Mouse (Mus musculus): Measurements from ENCODE around the gene Mtmr12. TPM values are rescaled to one million over a fixed set of nuclear protein-coding genes. Genes with fewer than 3 reads are reported as not detected.
A peak's percentile ranks its signal among the peaks of the same experiment; 100 is the strongest.

The Mtmr12 gene
- total RNA-seq, 2 experiments from 2014 or later: 15.1 to 24.7 TPM

- no peak for ATAC-seq (replicated peaks; ENCODE audit: low FRiP score, poor library complexity, severe bottlenecking)
These were observed 61.6 kb downstream of the Mtmr12 start for GRCm38 (mm10) chr15:12266460-12266859.

- 0 out of 2 replicates have a peak, but pooled peaks have one; percentile 39 for ATAC-seq (replicated peaks; ENCODE audit: low FRiP score, poor library complexity, severe bottlenecking)
These were observed 63.2 kb downstream of the Mtmr12 start for GRCm38 (mm10) chr15:12268021-12268420.

GRCm38 (mm10) chr15:12271340-12271739, 66.5 kb downstream of the Mtmr12 start:
- ATAC-seq (replicated peaks; ENCODE audit: low FRiP score, poor library complexity, severe bottlenecking): 0 out of 2 replicates have a peak, but pooled peaks have one; percentile 32

- ATAC-seq (replicated peaks; ENCODE audit: low FRiP score, poor library complexity, severe bottlenecking): no peak
These were observed 68.7 kb downstream of the Mtmr12 start for GRCm38 (mm10) chr15:12273325-12274052.

GRCm38 (mm10) chr15:12274053-12274769, 69.4 kb downstream of the Mtmr12 start:
- no peak for ATAC-seq (replicated peaks; ENCODE audit: low FRiP score, poor library complexity, severe bottlenecking)

- no peak for ATAC-seq (replicated peaks; ENCODE audit: low FRiP score, poor library complexity, severe bottlenecking)
These were observed 70.3 kb downstream of the Mtmr12 start for GRCm38 (mm10) chr15:12275091-12275623.

GRCm38 (mm10) chr15:12279816-12280215, 75.0 kb downstream of the Mtmr12 start:
- no peak for ATAC-seq (replicated peaks; ENCODE audit: low FRiP score, poor library complexity, severe bottlenecking)

- ATAC-seq (replicated peaks; ENCODE audit: low FRiP score, poor library complexity, severe bottlenecking): no peak
These were observed 80.1 kb downstream of the Mtmr12 start for GRCm38 (mm10) chr15:12284794-12285534.

- ATAC-seq (replicated peaks; ENCODE audit: low FRiP score, poor library complexity, severe bottlenecking): no peak
These were observed 80.6 kb downstream of the Mtmr12 start for GRCm38 (mm10) chr15:12285535-12285809.

- ATAC-seq (replicated peaks; ENCODE audit: low FRiP score, poor library complexity, severe bottlenecking): no peak
These were observed 85.5 kb downstream of the Mtmr12 start for GRCm38 (mm10) chr15:12290330-12290729.

GRCm38 (mm10) chr15:12291757-12292156, 86.9 kb downstream of the Mtmr12 start:
- ATAC-seq (replicated peaks; ENCODE audit: low FRiP score, poor library complexity, severe bottlenecking): no peak

GRCm38 (mm10) chr15:12296228-12296627, 91.4 kb downstream of the Mtmr12 start:
- ATAC-seq (replicated peaks; ENCODE audit: low FRiP score, poor library complexity, severe bottlenecking): no peak

GRCm38 (mm10) chr15:12298231-12298737, 93.5 kb downstream of the Mtmr12 start:
- no peak for ATAC-seq (replicated peaks; ENCODE audit: low FRiP score, poor library complexity, severe bottlenecking)

GRCm38 (mm10) chr15:12301771-12302170, 96.9 kb downstream of the Mtmr12 start:
- ATAC-seq (replicated peaks; ENCODE audit: low FRiP score, poor library complexity, severe bottlenecking): no peak

GRCm38 (mm10) chr15:12306188-12307071, 101.6 kb downstream of the Mtmr12 start:
- ATAC-seq (replicated peaks; ENCODE audit: low FRiP score, poor library complexity, severe bottlenecking): 0 out of 2 replicates have a peak, but pooled peaks have one; percentile 62

GRCm38 (mm10) chr15:12307114-12307513, 102.3 kb downstream of the Mtmr12 start:
- no peak for ATAC-seq (replicated peaks; ENCODE audit: low FRiP score, poor library complexity, severe bottlenecking)

GRCm38 (mm10) chr15:12308539-12308938, 103.7 kb downstream of the Mtmr12 start:
- no peak for ATAC-seq (replicated peaks; ENCODE audit: low FRiP score, poor library complexity, severe bottlenecking)

- no peak for ATAC-seq (replicated peaks; ENCODE audit: low FRiP score, poor library complexity, severe bottlenecking)
These were observed 105.8 kb downstream of the Mtmr12 start for GRCm38 (mm10) chr15:12310676-12311075.

GRCm38 (mm10) chr15:12311465-12311864, 106.6 kb downstream of the Mtmr12 start:
- ATAC-seq (replicated peaks; ENCODE audit: low FRiP score, poor library complexity, severe bottlenecking): no peak
